Mouse (Mus musculus): ENCODE measurements at regions not wholly inside any gene's neighbourhood (a gene's known extent, or its start where the extent isn't known, plus 50 kb on each side); places are given as distances from the start of the nearest gene placed in this dataset.

DNA sequence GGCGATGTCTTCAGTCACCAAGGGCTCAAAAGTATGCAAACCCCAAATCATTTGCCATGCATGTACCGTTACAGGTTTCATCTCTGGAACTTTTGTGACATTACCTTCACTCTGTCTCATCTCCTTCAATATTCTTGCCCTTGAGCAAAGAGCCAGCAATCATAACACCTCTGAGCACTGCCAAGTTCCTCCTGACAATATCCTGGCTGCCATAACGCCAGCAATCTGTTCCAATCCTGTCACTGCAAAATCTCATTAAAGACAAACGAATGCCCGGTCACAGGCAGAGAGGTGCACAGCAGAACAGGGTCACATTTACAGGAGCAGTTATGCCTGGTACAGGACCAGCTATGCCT, 515.0 kb upstream of the Nr3c2 start:
- no peak overlapping the region for H3K27ac ChIP-seq (ENCODE audit: low read depth, low read length)
- no peak overlapping the region for H3K4me2 ChIP-seq (ENCODE audit: low read depth)
- no peaks in the 10 kb centered on the region for H3K27me3 ChIP-seq (ENCODE audit: control insufficient read depth, insufficient read depth, low read length)
- ATAC-seq (ENCODE audit: insufficient read depth, low FRiP score, low TSS enrichment): no peak
- no peak for DNase-seq (ENCODE audit: low spot score)
- no peaks in the 10 kb centered on the region for H3K4me1 ChIP-seq (ENCODE audit: control insufficient read depth, insufficient read depth, low read length)
- no peaks in the 10 kb centered on the region for H3K36me3 ChIP-seq (ENCODE audit: control insufficient read depth, insufficient read depth, low read length)
- H3K9me3 ChIP-seq (ENCODE audit: control insufficient read depth, low read length): no peaks in the 10 kb centered on the region
- H3K4me3 ChIP-seq (ENCODE audit: low read depth, low read length): no peak overlapping the region
- WGBS: 85% methylated on average over 5 of the region's 5 CpGs
- H3K9ac ChIP-seq (ENCODE audit: low read length): no peak overlapping the region

GRCm38 (mm10) chr8:76392004-76392403, 507.2 kb upstream of the Nr3c2 start:
- Histone ChIP-seq H3K4me3 (ENCODE audit: low read depth, low read length) (no peak overlapping the region), H3K27me3 (ENCODE audit: control insufficient read depth, insufficient read depth, low read length) (no peaks in the 10 kb centered on the region), H3K27ac (ENCODE audit: low read depth, low read length) (no peak overlapping the region), H3K4me1 (ENCODE audit: control insufficient read depth, insufficient read depth, low read length) (no peaks in the 10 kb centered on the region), H3K9me3 (ENCODE audit: control insufficient read depth, low read length) (no peaks in the 10 kb centered on the region), H3K9ac (ENCODE audit: low read length) (no peak overlapping the region), H3K36me3 (ENCODE audit: control insufficient read depth, insufficient read depth, low read length) (no peaks in the 10 kb centered on the region), H3K4me2 (ENCODE audit: low read depth) (no peak overlapping the region)
- no peak for DNase-seq (ENCODE audit: low spot score)
- 94% methylated on average over 2 of the region's 2 CpGs for WGBS
- ATAC-seq (ENCODE audit: insufficient read depth, low FRiP score, low TSS enrichment): no peak

DNA sequence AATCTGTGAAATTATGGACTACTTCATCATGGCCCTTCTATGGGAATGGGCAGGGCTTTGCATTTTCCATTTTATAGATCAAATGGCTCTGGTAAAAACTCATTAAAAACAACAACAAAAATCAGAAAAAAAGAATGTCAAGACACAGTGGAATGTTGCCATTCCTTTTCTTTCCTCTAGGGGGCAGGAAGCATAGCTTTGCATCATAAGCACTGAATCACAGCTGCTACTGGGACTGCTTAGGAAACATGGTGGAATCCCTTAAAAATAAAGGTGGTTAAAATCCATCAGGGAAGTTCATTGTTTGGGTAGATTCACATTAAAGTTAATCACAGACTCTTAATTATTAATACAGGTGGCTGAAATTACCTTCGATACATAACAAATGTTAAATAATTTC, 476.8 kb upstream of the Nr3c2 start:
- Histone ChIP-seq H3K9ac (ENCODE audit: low read length) (no peak overlapping the region), H3K4me3 (ENCODE audit: low read depth, low read length) (no peak overlapping the region), H3K27ac (ENCODE audit: low read depth, low read length) (no peak overlapping the region), H3K4me1 (ENCODE audit: control insufficient read depth, insufficient read depth, low read length) (no peaks in the 10 kb centered on the region), H3K27me3 (ENCODE audit: control insufficient read depth, insufficient read depth, low read length) (no peaks in the 10 kb centered on the region), H3K9me3 (ENCODE audit: control insufficient read depth, low read length) (no peaks in the 10 kb centered on the region), H3K4me2 (ENCODE audit: low read depth) (no peak overlapping the region), H3K36me3 (ENCODE audit: control insufficient read depth, insufficient read depth, low read length) (no peaks in the 10 kb centered on the region)
- WGBS: 95% methylated on average over 1 of the region's 1 CpGs
- no peak for DNase-seq (ENCODE audit: low spot score)
- no peak; the same call in 1 of the 2 replicates for ATAC-seq (ENCODE audit: insufficient read depth, low FRiP score, low TSS enrichment)

- H3K4me3 ChIP-seq (ENCODE audit: low read depth, low read length): no peak overlapping the region
- no peak overlapping the region for H3K9ac ChIP-seq (ENCODE audit: low read length)
- ATAC-seq (ENCODE audit: insufficient read depth, low FRiP score, low TSS enrichment) (peak; percentile 41; the same call in 1 of the 2 replicates), DNase-seq (ENCODE audit: low spot score) (no peak)
- no peaks in the 10 kb centered on the region for H3K36me3 ChIP-seq (ENCODE audit: control insufficient read depth, insufficient read depth, low read length)
- no peak overlapping the region for H3K4me2 ChIP-seq (ENCODE audit: low read depth)
- no peaks in the 10 kb centered on the region for H3K27me3 ChIP-seq (ENCODE audit: control insufficient read depth, insufficient read depth, low read length)
- no peak overlapping the region for H3K27ac ChIP-seq (ENCODE audit: low read depth, low read length)
- 71% methylated on average over 7 of the region's 7 CpGs for WGBS
- no peaks in the 10 kb centered on the region for H3K4me1 ChIP-seq (ENCODE audit: control insufficient read depth, insufficient read depth, low read length)
- no peaks in the 10 kb centered on the region for H3K9me3 ChIP-seq (ENCODE audit: control insufficient read depth, low read length)
Observed at GRCm38 (mm10) chr8:76422861-76423532, 476.2 kb upstream of the Nr3c2 start.

- H3K4me3 ChIP-seq (ENCODE audit: low read depth, low read length): no peak overlapping the region
- no peaks in the 10 kb centered on the region for H3K27me3 ChIP-seq (ENCODE audit: control insufficient read depth, insufficient read depth, low read length)
- ATAC-seq (ENCODE audit: insufficient read depth, low FRiP score, low TSS enrichment) (no peak), DNase-seq (ENCODE audit: low spot score) (no peak)
- no peaks in the 10 kb centered on the region for H3K9me3 ChIP-seq (ENCODE audit: control insufficient read depth, low read length)
- H3K36me3 ChIP-seq (ENCODE audit: control insufficient read depth, insufficient read depth, low read length): no peaks in the 10 kb centered on the region
- no peak overlapping the region for H3K27ac ChIP-seq (ENCODE audit: low read depth, low read length)
- 85% methylated on average over 3 of the region's 3 CpGs for WGBS
- H3K4me1 ChIP-seq (ENCODE audit: control insufficient read depth, insufficient read depth, low read length): no peaks in the 10 kb centered on the region
- H3K4me2 ChIP-seq (ENCODE audit: low read depth): no peak overlapping the region
- H3K9ac ChIP-seq (ENCODE audit: low read length): no peak overlapping the region
Observed at GRCm38 (mm10) chr8:76429818-76430217, 469.4 kb upstream of the Nr3c2 start.

DNA sequence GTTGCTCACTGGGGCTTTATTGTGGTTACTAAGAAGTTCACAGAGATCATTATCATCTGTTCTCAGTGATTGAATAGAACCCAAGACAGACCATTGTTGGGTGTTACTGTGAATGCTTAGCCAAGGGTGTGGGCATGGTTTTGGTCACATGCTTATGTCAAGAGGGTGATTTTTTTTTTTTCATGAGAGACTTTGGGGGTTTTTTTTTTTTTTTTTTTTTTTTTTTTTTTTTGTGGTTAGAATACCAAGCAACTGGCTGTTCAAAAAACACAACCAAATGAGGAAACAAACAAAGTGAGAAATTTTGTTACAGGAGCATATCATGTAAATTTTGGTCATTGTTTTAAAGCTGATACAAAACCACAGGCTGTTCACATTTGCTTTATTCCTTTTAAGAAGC, 466.4 kb upstream of the Nr3c2 start:
- H3K27ac ChIP-seq (ENCODE audit: low read depth, low read length): no peak overlapping the region
- no peak for ATAC-seq (ENCODE audit: insufficient read depth, low FRiP score, low TSS enrichment)
- DNase-seq (ENCODE audit: low spot score): no peak
- H3K4me3 ChIP-seq (ENCODE audit: low read depth, low read length): no peak overlapping the region
- no peaks in the 10 kb centered on the region for H3K4me1 ChIP-seq (ENCODE audit: control insufficient read depth, insufficient read depth, low read length)
- H3K36me3 ChIP-seq (ENCODE audit: control insufficient read depth, insufficient read depth, low read length): no peaks in the 10 kb centered on the region
- H3K4me2 ChIP-seq (ENCODE audit: low read depth): no peak overlapping the region
- H3K9me3 ChIP-seq (ENCODE audit: control insufficient read depth, low read length): no peaks in the 10 kb centered on the region
- no peaks in the 10 kb centered on the region for H3K27me3 ChIP-seq (ENCODE audit: control insufficient read depth, insufficient read depth, low read length)
- no peak overlapping the region for H3K9ac ChIP-seq (ENCODE audit: low read length)

DNA sequence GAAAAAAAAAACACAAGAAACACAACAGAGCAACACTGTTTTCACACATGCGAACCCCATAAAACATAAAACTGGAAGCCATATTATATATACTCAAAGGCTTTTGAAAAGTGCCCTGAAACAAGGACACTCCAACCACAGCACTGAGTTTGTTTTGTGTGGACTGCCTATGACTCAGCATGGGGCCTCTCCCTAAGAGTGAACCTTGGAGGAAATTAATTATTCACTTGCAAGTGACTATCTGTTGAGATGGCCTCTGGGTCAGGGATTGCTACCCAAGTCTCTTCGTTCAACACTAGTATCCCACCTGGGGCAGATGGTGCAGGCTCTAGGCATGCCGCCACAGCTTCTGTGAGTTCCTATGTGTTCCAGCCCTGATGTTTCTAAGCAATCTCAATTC, 461.3 kb upstream of the Nr3c2 start:
- Histone ChIP-seq H3K27me3 (ENCODE audit: control insufficient read depth, insufficient read depth, low read length) (no peaks in the 10 kb centered on the region), H3K36me3 (ENCODE audit: control insufficient read depth, insufficient read depth, low read length) (no peaks in the 10 kb centered on the region), H3K4me2 (ENCODE audit: low read depth) (no peak overlapping the region), H3K4me1 (ENCODE audit: control insufficient read depth, insufficient read depth, low read length) (no peaks in the 10 kb centered on the region), H3K9ac (ENCODE audit: low read length) (no peak overlapping the region), H3K9me3 (ENCODE audit: control insufficient read depth, low read length) (no peaks in the 10 kb centered on the region), H3K27ac (ENCODE audit: low read depth, low read length) (no peak overlapping the region), H3K4me3 (ENCODE audit: low read depth, low read length) (no peak overlapping the region)
- no peak for ATAC-seq (ENCODE audit: insufficient read depth, low FRiP score, low TSS enrichment)
- WGBS: 88% methylated on average over 3 of the region's 3 CpGs
- no peak for DNase-seq (ENCODE audit: low spot score)

DNA sequence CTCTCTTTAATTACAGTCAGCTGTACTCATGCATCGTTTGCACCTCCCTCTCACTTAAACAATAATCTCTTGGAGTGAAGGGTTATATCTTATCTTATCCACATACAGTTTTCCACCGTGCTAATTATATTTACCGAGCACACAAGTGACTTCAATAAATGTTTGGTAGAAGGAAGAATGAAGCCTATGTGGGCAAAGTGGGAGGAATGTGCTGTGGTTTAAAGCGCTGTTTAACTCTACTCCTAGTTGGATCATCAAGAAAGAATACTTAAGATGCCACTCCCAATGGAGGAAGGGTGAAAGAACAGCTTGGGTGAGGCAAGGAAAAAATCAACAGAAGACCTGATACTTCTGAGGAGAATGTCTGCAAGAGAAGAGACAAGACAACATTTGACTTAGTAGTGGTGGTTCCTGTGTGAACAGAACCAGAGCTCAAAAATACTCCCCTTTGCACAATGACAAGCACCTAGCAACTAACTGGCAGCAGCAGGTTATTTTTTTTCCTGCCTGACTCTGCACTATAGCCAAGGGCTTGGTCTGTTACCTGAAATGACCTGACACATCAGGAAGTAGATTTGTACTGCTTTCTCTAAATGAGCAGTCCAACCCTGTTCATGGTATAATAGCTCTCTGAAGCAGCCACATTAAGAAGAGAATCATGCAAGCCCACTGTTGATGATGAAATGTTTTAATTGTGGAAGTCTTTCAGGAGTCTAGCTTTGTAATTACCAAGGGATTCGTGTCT, 424.6 kb upstream of the Nr3c2 start:
- Histone ChIP-seq H3K36me3 (ENCODE audit: control insufficient read depth, insufficient read depth, low read length) (no peaks in the 10 kb centered on the region), H3K9me3 (ENCODE audit: control insufficient read depth, low read length) (no peaks in the 10 kb centered on the region), H3K27me3 (ENCODE audit: control insufficient read depth, insufficient read depth, low read length) (no peaks in the 10 kb centered on the region), H3K4me2 (ENCODE audit: low read depth) (no peak overlapping the region), H3K4me1 (ENCODE audit: control insufficient read depth, insufficient read depth, low read length) (no peaks in the 10 kb centered on the region), H3K4me3 (ENCODE audit: low read depth, low read length) (no peak overlapping the region), H3K9ac (ENCODE audit: low read length) (no peak overlapping the region), H3K27ac (ENCODE audit: low read depth, low read length) (no peak overlapping the region)
- no peak for ATAC-seq (ENCODE audit: insufficient read depth, low FRiP score, low TSS enrichment)
- no peak for DNase-seq (ENCODE audit: low spot score)
- 89% methylated on average over 5 of the region's 5 CpGs for WGBS

- Histone ChIP-seq H3K9ac (ENCODE audit: low read length) (no peak overlapping the region), H3K4me3 (ENCODE audit: low read depth, low read length) (no peak overlapping the region), H3K4me2 (ENCODE audit: low read depth) (no peak overlapping the region), H3K36me3 (ENCODE audit: control insufficient read depth, insufficient read depth, low read length) (no peaks in the 10 kb centered on the region), H3K27me3 (ENCODE audit: control insufficient read depth, insufficient read depth, low read length) (no peaks in the 10 kb centered on the region), H3K9me3 (ENCODE audit: control insufficient read depth, low read length) (no peaks in the 10 kb centered on the region), H3K4me1 (ENCODE audit: control insufficient read depth, insufficient read depth, low read length) (no peaks in the 10 kb centered on the region), H3K27ac (ENCODE audit: low read depth, low read length) (no peak overlapping the region)
- 90% methylated on average over 4 of the region's 4 CpGs for WGBS
- DNase-seq (ENCODE audit: low spot score): no peak
- ATAC-seq (ENCODE audit: insufficient read depth, low FRiP score, low TSS enrichment): no peak
Observed at GRCm38 (mm10) chr8:76478966-76479365, 420.3 kb upstream of the Nr3c2 start.
